Mouse (Mus musculus) layer of hippocampus, adult 9-11 months (tissue): Measurements from ENCODE around the gene F13a1.

Source experiments
- DNase-seq: peaks from one replicate; pipeline ENCODE4 v3.0.0; 2022

F13a1 gene

GRCm38 (mm10) chr13:36941891-36942290 is 108.2 kb downstream of the F13a1 start:
- DNase-seq, result no peak

DNA sequence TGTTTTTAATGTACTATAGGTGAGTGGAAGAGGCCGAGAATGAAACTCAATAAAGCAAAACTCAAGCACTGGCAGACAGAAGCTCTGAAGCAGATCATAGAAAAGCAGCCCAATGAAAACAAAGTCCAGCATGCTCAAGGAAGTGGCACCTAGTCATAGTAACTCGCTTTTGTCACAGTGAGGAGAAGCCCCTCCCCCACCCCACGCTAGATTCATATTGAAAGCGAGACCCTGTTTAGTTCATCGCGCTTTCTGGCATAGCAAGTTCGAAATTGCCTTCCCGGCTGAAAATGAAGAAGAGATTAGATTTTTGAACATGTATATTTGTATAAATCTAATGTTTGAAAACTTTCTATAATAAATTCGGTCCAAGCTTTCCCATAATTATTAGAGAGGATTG is 118.0 kb downstream of the F13a1 start:
- DNase-seq, result no peak

DNA sequence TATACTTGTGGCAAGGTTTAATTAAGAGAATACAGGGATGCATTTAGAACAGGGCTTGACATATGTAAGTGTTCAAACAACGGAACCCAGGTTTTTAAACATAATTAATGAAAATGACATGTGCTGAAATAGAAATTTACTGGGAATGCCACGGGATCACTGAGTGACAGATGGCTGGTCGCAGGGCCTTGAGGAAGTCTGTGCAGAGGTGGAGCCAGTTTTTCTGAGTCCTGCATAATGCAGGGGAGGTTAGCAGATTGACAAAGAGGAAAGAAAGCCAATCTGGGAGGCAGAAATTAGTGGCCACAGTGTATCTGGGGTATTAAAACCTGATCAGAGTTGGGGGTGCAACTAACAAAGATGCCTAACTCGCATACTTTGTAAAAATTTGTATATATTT is 130.3 kb downstream of the F13a1 start:
- no peak for DNase-seq

GRCm38 (mm10) chr13:36903885-36904284 is 146.2 kb downstream of the F13a1 start:
- DNase-seq, result no peak

DNA sequence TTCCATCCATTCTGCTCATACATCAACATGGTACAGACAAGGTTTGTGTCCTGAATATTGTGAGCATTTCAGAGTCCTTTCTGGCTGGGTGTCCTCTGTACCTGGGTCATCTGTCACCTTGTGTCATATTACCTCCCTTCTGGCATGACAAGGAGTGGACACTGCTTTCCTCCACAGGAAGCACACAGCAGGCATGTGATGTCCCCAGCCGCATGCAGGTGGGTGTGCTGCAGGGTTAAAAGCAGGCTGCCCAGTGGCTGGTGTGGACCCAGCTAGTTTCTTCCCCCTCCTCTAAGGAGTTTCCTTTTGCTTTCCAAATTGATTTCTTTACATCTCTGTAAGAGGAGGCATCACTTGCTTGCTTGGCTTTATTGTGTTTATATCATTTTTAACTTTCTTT is 146.6 kb downstream of the F13a1 start:
- no peak for DNase-seq

GRCm38 (mm10) chr13:36901603-36902002 is 148.4 kb downstream of the F13a1 start:
- DNase-seq, result no peak

GRCm38 (mm10) chr13:36901016-36901415 is 149.0 kb downstream of the F13a1 start:
- no peak for DNase-seq

GRCm38 (mm10) chr13:36896061-36896460 is 154.0 kb downstream of the F13a1 start:
- DNase-seq, result no peak

DNA sequence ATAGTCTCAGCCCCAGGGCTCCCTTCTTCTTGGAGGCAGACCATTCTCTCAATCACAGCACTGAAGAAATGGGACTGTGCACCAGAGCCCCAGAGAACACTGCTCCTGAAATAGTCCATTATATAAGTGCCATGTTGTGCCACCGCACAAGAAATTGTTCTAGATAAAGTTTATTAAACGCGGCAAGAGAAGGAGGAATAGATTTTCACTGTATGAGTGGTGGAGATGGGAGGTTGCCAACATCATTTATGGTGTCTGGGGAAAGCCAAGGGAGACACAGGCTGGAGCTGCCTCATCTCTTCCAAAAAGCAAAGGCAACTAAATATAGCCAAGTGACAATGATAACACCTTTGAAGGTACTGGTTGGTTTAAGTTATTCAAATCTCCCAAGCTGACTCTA is 156.3 kb downstream of the F13a1 start:
- peak; percentile 12 for DNase-seq

GRCm38 (mm10) chr13:36892216-36892615 is 157.8 kb downstream of the F13a1 start:
- DNase-seq, result no peak

DNA sequence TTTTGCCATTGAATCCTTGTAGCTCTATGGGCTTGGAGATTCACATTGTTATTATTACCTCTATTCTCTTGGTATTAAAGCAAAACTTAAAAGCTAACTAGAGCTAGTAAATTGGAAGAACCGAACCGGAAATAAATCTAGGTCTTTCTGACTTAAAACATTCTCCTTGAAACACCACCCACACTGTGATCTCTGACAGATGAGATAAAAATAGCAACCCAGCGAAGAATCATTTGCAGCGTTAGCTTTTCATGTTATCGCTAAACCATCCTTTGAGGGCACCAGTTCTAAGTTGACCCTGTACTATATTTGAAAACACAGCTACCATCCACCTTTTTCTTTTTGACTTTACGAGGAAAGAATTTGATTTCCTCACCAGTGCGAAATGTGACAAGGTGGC is 164.1 kb downstream of the F13a1 start:
- DNase-seq, result no peak

- DNase-seq, result no peak
Measured at GRCm38 (mm10) chr13:36839111-36839510, 210.9 kb downstream of the F13a1 start.
